Mouse (Mus musculus) thymus, adult 2 months (tissue): ENCODE results near the gene Kif3c.

ENCODE experiments used
- CTCF ChIP-seq: fragments of 200-500 bp; IDR thresholded peaks from 2 replicates; pipeline ENCODE4 v1.5.1; 2012; ENCODE audit warnings: mild to moderate bottlenecking, control low read depth, low read length, moderate library complexity, borderline replicate concordance; ENCODE audit not compliant: control insufficient read depth, poor library complexity, insufficient read depth; ENCODE audit errors: extremely low read depth
- POLR2A ChIP-seq: fragments of 200-500 bp; IDR thresholded peaks from 2 replicates; pipeline ENCODE4 v1.6.1; 2012; ENCODE audit warnings: mild to moderate bottlenecking, low read length, control low read depth, moderate library complexity; ENCODE audit not compliant: control insufficient read depth, poor library complexity, insufficient read depth; ENCODE audit errors: extremely low read depth

DNA sequence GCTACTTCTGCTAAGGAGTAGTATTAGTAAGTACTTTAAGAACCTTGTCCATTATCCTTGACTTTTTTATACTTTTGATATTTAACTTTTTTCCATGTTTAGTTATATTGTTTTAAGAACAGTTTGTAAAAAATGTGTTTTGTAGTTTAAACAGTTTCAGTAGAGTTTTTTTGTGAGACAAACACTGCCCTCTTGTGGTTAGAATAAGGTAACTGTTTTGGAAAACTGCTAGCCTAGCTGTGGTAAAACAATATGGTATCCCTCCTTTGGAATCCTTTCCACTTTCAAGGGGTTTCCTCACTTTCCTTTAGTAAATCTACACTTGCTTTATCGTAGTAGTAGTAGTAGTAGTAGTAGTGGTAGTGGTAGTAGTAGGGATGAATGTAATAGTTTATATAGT is 72.9 kb downstream of the Kif3c start:
- TF ChIP-seq POLR2A (no peak), CTCF (no peak)
